Mouse (Mus musculus) liver, embryonic 16.5 days (tissue): ENCODE measurements around the gene Trim33. TPM values are rescaled to one million over a fixed set of nuclear protein-coding genes. Genes with fewer than 3 reads are reported as not detected.

Source experiments
- ATAC-seq: fragments of 200-750 bp; cut with Nextera tagmentation; 2 replicates; pipeline ENCODE4 v1.8.0; 2017; ENCODE audit warnings: low read depth, mild to moderate bottlenecking, moderate number of reproducible peaks, moderate library complexity
- H3K27ac ChIP-seq: fragments of 300-500 bp; sonication (generic); 2 replicates; pipeline ENCODE4 v1.5.1; 2014; ENCODE audit warnings: mild to moderate bottlenecking, low read length
- H3K27me3 ChIP-seq: fragments of 300-500 bp; sonication (generic); 2 replicates; pipeline ENCODE4 v1.6.1; 2014; ENCODE audit warnings: low read depth, low read length, mixed read lengths; ENCODE audit not compliant: control insufficient read depth, insufficient read depth
- H3K36me3 ChIP-seq: fragments of 300-500 bp; sonication (generic); 2 replicates; pipeline ENCODE4 v1.6.1; 2014; ENCODE audit warnings: mild to moderate bottlenecking; ENCODE audit not compliant: control insufficient read depth, insufficient read depth
- H3K4me1 ChIP-seq: fragments of 300-500 bp; sonication (generic); 2 replicates; pipeline ENCODE4 v1.6.1; 2014; ENCODE audit warnings: low read depth, low read length, mixed read lengths; ENCODE audit not compliant: control insufficient read depth
- H3K4me2 ChIP-seq: fragments of 300-500 bp; sonication (generic); 2 replicates; pipeline ENCODE4 v1.6.1; 2014; ENCODE audit warnings: low read depth, low read length, mixed read lengths
- H3K4me3 ChIP-seq: fragments of 300-500 bp; sonication (generic); 2 replicates; pipeline ENCODE4 v1.5.1; 2014; ENCODE audit warnings: low read depth, mild to moderate bottlenecking, low read length
- H3K9ac ChIP-seq: fragments of 300-500 bp; sonication (generic); 2 replicates; pipeline ENCODE4 v1.6.1; 2014; ENCODE audit warnings: low read depth, low read length
- H3K9me3 ChIP-seq: fragments of 300-500 bp; sonication (generic); replicated peaks from 2 replicates; pipeline ENCODE4 v1.6.1; 2016; ENCODE audit warnings: low read length; ENCODE audit not compliant: control insufficient read depth
- WGBS: fragments of 180-500 bp; shearing (Covaris S2); extraction: QIAGEN DNeasy Blood & Tissue Kit; methylation state at CpG from one replicate; pipeline ENCODE4 v1.1.7; 2014; ENCODE audit not compliant: insufficient replicate concordance; 5-methylcytosine and 5-hydroxymethylcytosine counted together
- polyA plus RNA-seq: library from polyadenylated mRNA; unstranded; fragments of >200 nt; fragmentation: Nextera tagmentation; extraction: Ambion mirVana; gene quantifications from 2 replicates; pipeline ENCODE4 v1.2.1, GENCODE M21; 2015

The Trim33 gene
- polyA plus RNA-seq, 1 experiment from 2014 or later = 5.1 TPM

GRCm38 (mm10) chr3:103402212-103402611 lies 123.1 kb downstream of the Trim33 start:
- no peak for ATAC-seq
- Histone ChIP-seq H3K9ac (no peak overlapping the region), H3K9me3 (no peaks in the 10 kb centered on the region), H3K27ac (no peak overlapping the region), H3K27me3 (no peaks in the 10 kb centered on the region), H3K4me2 (no peak overlapping the region), H3K4me1 (no peaks in the 10 kb centered on the region), H3K4me3 (no peak overlapping the region), H3K36me3 (no peaks in the 10 kb centered on the region)
- WGBS = 51% methylated on average over 10 of the region's 10 CpGs

DNA sequence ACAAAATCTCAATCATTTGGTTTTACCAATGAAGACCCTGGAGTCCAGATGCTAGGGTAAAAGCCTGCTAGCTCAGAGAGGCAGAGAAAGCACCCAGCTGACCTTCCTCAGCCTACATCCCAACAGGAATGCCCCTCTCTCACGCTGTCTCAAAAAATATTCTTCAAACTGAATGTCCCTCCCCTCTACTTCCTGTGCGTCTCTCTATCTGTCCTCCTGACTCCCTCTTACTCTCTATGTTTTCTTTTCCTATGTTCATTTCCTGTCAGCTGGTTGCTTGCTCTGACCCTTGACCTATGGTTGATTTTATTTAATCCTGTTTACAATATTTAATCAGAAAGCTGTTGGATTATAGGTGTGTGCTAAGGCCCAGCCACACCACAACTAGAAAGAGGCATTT lies 126.0 kb downstream of the Trim33 start:
- ATAC-seq = no peak
- no peaks in the 10 kb centered on the region for H3K27me3 ChIP-seq
- no peak overlapping the region for H3K9ac ChIP-seq
- no peaks in the 10 kb centered on the region for H3K4me1 ChIP-seq
- H3K36me3 ChIP-seq = no peaks in the 10 kb centered on the region
- no peak overlapping the region for H3K4me3 ChIP-seq
- H3K4me2 ChIP-seq = no peak overlapping the region
- no peaks in the 10 kb centered on the region for H3K9me3 ChIP-seq
- no peak overlapping the region for H3K27ac ChIP-seq
- WGBS = 58% methylated on average over 2 of the region's 2 CpGs

GRCm38 (mm10) chr3:103405871-103406765 lies 127.0 kb downstream of the Trim33 start:
- WGBS = 70% methylated on average over 11 of the region's 11 CpGs
- no peak for ATAC-seq

More at GRCm38 (mm10) chr3:103405871-103406765, 127.0 kb downstream of the Trim33 start:
- no peaks in the 10 kb centered on the region for H3K4me1 ChIP-seq
- no peaks in the 10 kb centered on the region for H3K9me3 ChIP-seq
- no peak overlapping the region for H3K4me2 ChIP-seq
- no peaks in the 10 kb centered on the region for H3K27me3 ChIP-seq
- no peak overlapping the region for H3K4me3 ChIP-seq
- H3K27ac ChIP-seq = no peak overlapping the region
- no peaks in the 10 kb centered on the region for H3K36me3 ChIP-seq
- no peak overlapping the region for H3K9ac ChIP-seq

Other genes starting within 250 kb of the Trim33 start
- 34.4 and 34.6 TPM in 2 replicates for gene Nras, start 221.0 kb upstream of the Trim33 start, polyA plus RNA-seq
- gene Ampd1, start 205.3 kb upstream of the Trim33 start, polyA plus RNA-seq = 0.40 and 1.6 TPM in 2 replicates
- gene Dennd2c, start 176.7 kb upstream of the Trim33 start, polyA plus RNA-seq = 7.6 and 7.8 TPM in 2 replicates
- gene Bcas2, start 107.6 kb upstream of the Trim33 start, polyA plus RNA-seq = 117 and 129 TPM in 2 replicates